Mouse (Mus musculus) kidney, postnatal 0 days (tissue): ENCODE data around the gene Npb. TPM values are rescaled to one million over a fixed set of nuclear protein-coding genes. Genes with fewer than 3 reads are reported as not detected.
A peak's percentile ranks its signal among the peaks of the same experiment; 100 is the strongest.

ENCODE experiments used
- ATAC-seq: fragments of 200-750 bp; cut with Nextera tagmentation; replicated peaks from 2 replicates; pipeline ENCODE4 v1.8.0; 2017; ENCODE audit warnings: low read depth, moderate number of reproducible peaks, moderate TSS enrichment, moderate library complexity; ENCODE audit not compliant: low FRiP score
- DNase-seq: peaks from one replicate; pipeline ENCODE4 v3.0.0-alpha.2; 2016; ENCODE audit warnings: low spot score
- H3K27ac ChIP-seq: fragments of 300-500 bp; sonication (generic); 2 replicates; pipeline ENCODE4 v1.5.1; 2014; ENCODE audit warnings: mild to moderate bottlenecking
- H3K27me3 ChIP-seq: fragments of 300-500 bp; sonication (generic); 2 replicates; pipeline ENCODE4 v1.6.1; 2014; ENCODE audit warnings: low read length, mixed read lengths; ENCODE audit not compliant: insufficient read depth
- H3K36me3 ChIP-seq: fragments of 300-500 bp; sonication (generic); 2 replicates; pipeline ENCODE4 v1.6.1; 2014; ENCODE audit warnings: low read length, mixed read lengths; ENCODE audit not compliant: insufficient read depth
- H3K4me1 ChIP-seq: fragments of 300-500 bp; sonication (generic); replicated peaks from 2 replicates; pipeline ENCODE4 v1.6.1; 2014; ENCODE audit warnings: antibody characterized with exemption, low read length, mixed read lengths; ENCODE audit not compliant: insufficient read depth
- H3K4me2 ChIP-seq: fragments of 300-500 bp; sonication (generic); 2 replicates; pipeline ENCODE4 v1.6.1; 2014; ENCODE audit warnings: mild to moderate bottlenecking, low read length, moderate library complexity, mixed read lengths
- H3K4me3 ChIP-seq: fragments of 300-500 bp; sonication (generic); replicated peaks from 2 replicates; pipeline ENCODE4 v1.5.1; 2014; ENCODE audit warnings: low read depth, low read length
- H3K9ac ChIP-seq: fragments of 300-500 bp; sonication (generic); 2 replicates; pipeline ENCODE4 v1.6.1; 2014; ENCODE audit warnings: low read depth, low read length
- H3K9me3 ChIP-seq: fragments of 300-500 bp; sonication (generic); replicated peaks from 2 replicates; pipeline ENCODE4 v1.6.1; 2016; ENCODE audit warnings: low read length, inconsistent platforms, mixed read lengths
- CTCF ChIP-seq: IDR thresholded peaks from 2 replicates; pipeline ENCODE4 v1.5.1; 2016; ENCODE audit warnings: antibody characterized with exemption, low read depth, mild to moderate bottlenecking, moderate library complexity
- WGBS: fragments of 180-500 bp; shearing (Covaris S2); extraction: QIAGEN DNeasy Blood & Tissue Kit; methylation state at CpG from one replicate; pipeline ENCODE4 v1.1.7; 2014; 5-methylcytosine and 5-hydroxymethylcytosine counted together
- polyA plus RNA-seq: library from polyadenylated mRNA; unstranded; fragments of >200 nt; fragmentation: Nextera tagmentation; extraction: Ambion mirVana; gene quantifications from 2 replicates; pipeline ENCODE4 v1.2.1, GENCODE M21; 2015

The Npb gene
- polyA plus RNA-seq, 1 experiment from 2014 or later, result 51.4 TPM

DNA sequence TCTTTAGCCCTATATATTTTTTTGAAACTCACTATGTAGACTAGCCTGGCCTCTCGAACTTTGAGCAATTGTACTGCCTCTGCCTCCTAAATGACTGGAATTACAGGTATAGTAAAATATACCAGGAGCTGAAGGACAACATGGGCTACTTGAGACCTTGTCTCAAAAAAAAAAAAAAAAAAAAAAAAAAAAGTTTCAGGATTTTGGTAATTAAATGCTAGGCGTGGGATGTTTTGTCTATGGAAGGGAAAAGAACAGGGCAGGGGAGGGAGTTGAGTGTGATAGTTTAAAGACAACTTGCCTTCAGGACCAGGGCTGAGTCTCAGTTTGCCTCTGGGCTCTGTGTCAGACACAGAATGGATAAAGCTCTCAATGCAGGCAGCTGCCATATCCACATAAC, 33.2 kb upstream of the Npb start:
- H3K4me2 ChIP-seq, result no peak overlapping the region
- H3K36me3 ChIP-seq, result peaks cover 32% of the 10 kb centered on the region
- no peak for TF ChIP-seq CTCF
- no peak overlapping the region for H3K4me3 ChIP-seq
- 0 out of 2 replicates have a peak overlapping the region, but pooled peaks have one; percentile 4 for H3K9ac ChIP-seq
- no peak for ATAC-seq
- 67% methylated on average over 2 of the region's 2 CpGs for WGBS
- no peak for DNase-seq
- no peak overlapping the region for H3K27ac ChIP-seq
- H3K9me3 ChIP-seq, result no peaks in the 10 kb centered on the region
- H3K4me1 ChIP-seq, result peaks cover 12% of the 10 kb centered on the region
- H3K27me3 ChIP-seq, result no peaks in the 10 kb centered on the region

DNA sequence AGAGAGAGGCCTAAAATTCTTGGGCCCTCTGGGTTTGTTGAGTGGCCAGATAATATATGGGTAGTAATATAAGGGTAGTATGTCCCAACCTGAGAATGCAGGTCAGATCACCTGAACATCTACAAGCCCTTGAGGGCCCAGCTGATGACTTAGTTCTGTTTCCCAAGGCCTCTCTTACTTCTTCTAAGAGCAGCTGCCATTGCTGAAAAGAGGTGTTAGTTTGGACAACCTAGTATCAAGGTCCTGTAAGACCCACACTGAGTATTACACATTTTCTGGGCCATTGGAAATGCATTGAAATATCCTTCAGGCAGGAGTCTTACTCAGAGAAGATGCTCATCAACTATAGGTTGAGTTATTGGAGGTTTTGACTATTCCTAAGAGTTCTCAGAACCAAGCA, 32.3 kb upstream of the Npb start:
- DNase-seq, result no peak
- ATAC-seq, result no peak
- TF ChIP-seq CTCF, result no peak
- no peaks in the 10 kb centered on the region for H3K27me3 ChIP-seq
- H3K4me1 ChIP-seq, result peaks cover 16% of the 10 kb centered on the region
- H3K4me2 ChIP-seq, result no peak overlapping the region
- H3K27ac ChIP-seq, result peak overlapping the region; percentile 80
- H3K4me3 ChIP-seq, result no peak overlapping the region
- no peaks in the 10 kb centered on the region for H3K9me3 ChIP-seq
- no peak overlapping the region for H3K9ac ChIP-seq
- peaks cover 23% of the 10 kb centered on the region for H3K36me3 ChIP-seq

DNA sequence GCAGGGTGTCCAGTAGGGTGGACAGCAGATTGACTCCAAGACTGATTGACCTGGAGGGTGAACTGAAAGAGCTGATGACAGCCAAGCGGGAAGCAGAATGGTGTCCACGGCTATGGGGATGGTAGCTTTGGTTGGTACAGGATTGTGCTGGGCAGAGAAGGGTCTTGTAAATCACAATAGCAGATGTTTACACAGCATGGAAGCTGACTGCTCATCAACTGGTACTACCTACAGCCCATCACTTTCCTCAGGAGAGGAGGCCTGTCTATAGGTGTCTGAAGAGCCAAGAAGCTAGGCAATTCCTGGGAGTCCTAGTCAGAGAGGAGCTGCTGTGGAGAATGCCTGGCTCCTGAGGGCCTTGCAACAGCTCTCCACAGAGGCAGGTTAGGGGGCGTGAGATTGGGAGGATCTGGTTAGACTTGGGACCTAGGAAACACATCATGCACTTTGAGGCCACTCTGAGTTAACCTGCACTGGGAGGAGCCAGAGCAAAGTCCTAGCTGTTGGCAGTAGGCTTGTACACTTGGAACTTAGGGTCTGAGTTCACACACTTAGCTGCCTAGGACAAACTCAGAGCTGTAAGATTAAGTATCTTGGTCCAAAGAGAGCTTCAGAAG, 31.8 kb upstream of the Npb start:
- Histone ChIP-seq H3K27me3 (no peaks in the 10 kb centered on the region), H3K27ac (peak overlapping the region; percentile 80), H3K4me1 (peaks cover 16% of the 10 kb centered on the region), H3K4me3 (no peak overlapping the region), H3K36me3 (peaks cover 20% of the 10 kb centered on the region), H3K9ac (no peak overlapping the region), H3K9me3 (no peaks in the 10 kb centered on the region), H3K4me2 (no peak overlapping the region; the same call in 1 of the 2 replicates)
- TF ChIP-seq CTCF, result no peak
- DNase-seq (peak; percentile 36), ATAC-seq (no peak)
- 90% methylated on average over 3 of the region's 3 CpGs for WGBS

- DNase-seq (peak; percentile 72), ATAC-seq (0 out of 2 replicates have a peak, but pooled peaks have one; percentile 6)
- Histone ChIP-seq H3K27ac (peak overlapping the region; percentile 80), H3K9ac (0 out of 2 replicates have a peak overlapping the region, but pooled peaks have one; percentile 20), H3K4me2 (peak overlapping the region; percentile 18; the same call in 1 of the 2 replicates), H3K27me3 (no peaks in the 10 kb centered on the region), H3K9me3 (no peaks in the 10 kb centered on the region), H3K4me3 (no peak overlapping the region), H3K4me1 (peaks cover 19% of the 10 kb centered on the region), H3K36me3 (peaks cover 20% of the 10 kb centered on the region)
- peak; percentile 65 for TF ChIP-seq CTCF
- WGBS, result 67% methylated on average over 7 of the region's 7 CpGs
These were observed 30.9 kb upstream of the Npb start for GRCm38 (mm10) chr11:120577211-120578023.

GRCm38 (mm10) chr11:120578024-120578693, 30.1 kb upstream of the Npb start:
- no peak overlapping the region for H3K4me3 ChIP-seq
- peak overlapping the region; percentile 80 for H3K27ac ChIP-seq
- peaks cover 20% of the 10 kb centered on the region for H3K36me3 ChIP-seq
- ATAC-seq (no peak), DNase-seq (no peak)
- H3K27me3 ChIP-seq, result no peaks in the 10 kb centered on the region
- H3K4me1 ChIP-seq, result peaks cover 19% of the 10 kb centered on the region
- 67% methylated on average over 10 of the region's 10 CpGs for WGBS
- TF ChIP-seq CTCF, result no peak
- no peak overlapping the region for H3K4me2 ChIP-seq
- no peaks in the 10 kb centered on the region for H3K9me3 ChIP-seq
- 0 out of 2 replicates have a peak overlapping the region, but pooled peaks have one; percentile 20 for H3K9ac ChIP-seq

GRCm38 (mm10) chr11:120578694-120579243, 29.5 kb upstream of the Npb start:
- peak; percentile 6; the same call in 1 of the 2 replicates for ATAC-seq
- Histone ChIP-seq H3K4me2 (no peak overlapping the region), H3K4me1 (peaks cover 19% of the 10 kb centered on the region)

More at GRCm38 (mm10) chr11:120578694-120579243, 29.5 kb upstream of the Npb start:
- H3K9ac ChIP-seq, result no peak overlapping the region
- H3K27me3 ChIP-seq, result no peaks in the 10 kb centered on the region
- DNase-seq, result peak; percentile 32
- WGBS, result 69% methylated on average over 11 of the region's 11 CpGs
- H3K27ac ChIP-seq, result peak overlapping the region; percentile 80; the same call in 1 of the 2 replicates
- TF ChIP-seq CTCF, result no peak
- no peaks in the 10 kb centered on the region for H3K9me3 ChIP-seq
- H3K36me3 ChIP-seq, result peaks cover 20% of the 10 kb centered on the region
- H3K4me3 ChIP-seq, result no peak overlapping the region
